Mouse (Mus musculus): ENCODE measurements at regions not wholly inside any gene's neighbourhood (a gene's known extent, or its start where the extent isn't known, plus 50 kb on each side); places are given as distances from the start of the nearest gene placed in this dataset.

GRCm38 (mm10) chr2:30731832-30732231, 71.6 kb downstream of the 1700001O22Rik start:
- H3K27ac ChIP-seq (ENCODE audit: insufficient read depth, low read depth, low read length) = no peak overlapping the region
- no peaks in the 10 kb centered on the region for H3K36me3 ChIP-seq (ENCODE audit: control insufficient read depth, insufficient read depth, low read length)
- DNase-seq = no peak
- H3K4me3 ChIP-seq (ENCODE audit: insufficient read depth, low read depth, low read length) = no peak overlapping the region
- TF ChIP-seq CTCF (conservative IDR thresholded peaks at IDR 0.05; ENCODE audit: insufficient read depth, insufficient read length, low read depth, low read length) (no peak), POLR2A (IDR thresholded peaks at IDR 0.05; ENCODE audit: low read depth, low read length) (no peak)
- H3K4me1 ChIP-seq (ENCODE audit: control insufficient read depth, insufficient read depth, low read length) = peaks cover 3% of the 10 kb centered on the region; the same call in 1 of the 2 replicates
- no peaks in the 10 kb centered on the region for H3K27me3 ChIP-seq (replicated peaks; ENCODE audit: control insufficient read depth, insufficient read depth, low read length)
- WGBS = 98% methylated on average over 5 of the region's 5 CpGs

GRCm38 (mm10) chr2:30727948-30728347, 75.5 kb downstream of the 1700001O22Rik start:
- WGBS = 82% methylated on average over 6 of the region's 6 CpGs

GRCm38 (mm10) chr2:30725601-30726489, 77.6 kb downstream of the 1700001O22Rik start:
- no peaks in the 10 kb centered on the region for H3K27me3 ChIP-seq (replicated peaks; ENCODE audit: control insufficient read depth, insufficient read depth, low read length)
- peak overlapping the region; percentile 9; the same call in 1 of the 2 replicates for H3K4me3 ChIP-seq (ENCODE audit: insufficient read depth, low read depth, low read length)
- H3K36me3 ChIP-seq (ENCODE audit: control insufficient read depth, insufficient read depth, low read length) = no peaks in the 10 kb centered on the region
- no peak for DNase-seq
- 24% methylated on average over 38 of the region's 38 CpGs for WGBS
- peaks cover 42% of the 10 kb centered on the region for H3K4me1 ChIP-seq (ENCODE audit: control insufficient read depth, insufficient read depth, low read length)
- TF ChIP-seq CTCF (conservative IDR thresholded peaks at IDR 0.05; ENCODE audit: insufficient read depth, insufficient read length, low read depth, low read length) (no peak), POLR2A (IDR thresholded peaks at IDR 0.05; ENCODE audit: low read depth, low read length) (no peak)
- H3K27ac ChIP-seq (ENCODE audit: insufficient read depth, low read depth, low read length) = peak overlapping the region; percentile 69

More at GRCm38 (mm10) chr2:30727948-30728347, 75.5 kb downstream of the 1700001O22Rik start:
- H3K36me3 ChIP-seq (ENCODE audit: control insufficient read depth, insufficient read depth, low read length) = no peaks in the 10 kb centered on the region
- no peaks in the 10 kb centered on the region for H3K27me3 ChIP-seq (replicated peaks; ENCODE audit: control insufficient read depth, insufficient read depth, low read length)
- H3K4me3 ChIP-seq (ENCODE audit: insufficient read depth, low read depth, low read length) = no peak overlapping the region
- no peak for DNase-seq
- H3K27ac ChIP-seq (ENCODE audit: insufficient read depth, low read depth, low read length) = no peak overlapping the region
- H3K4me1 ChIP-seq (ENCODE audit: control insufficient read depth, insufficient read depth, low read length) = peaks cover 23% of the 10 kb centered on the region
- TF ChIP-seq CTCF (conservative IDR thresholded peaks at IDR 0.05; ENCODE audit: insufficient read depth, insufficient read length, low read depth, low read length) (no peak), POLR2A (IDR thresholded peaks at IDR 0.05; ENCODE audit: low read depth, low read length) (no peak)

- WGBS = 39% methylated on average over 10 of the region's 10 CpGs
- Histone ChIP-seq H3K36me3 (ENCODE audit: control insufficient read depth, insufficient read depth, low read length) (no peaks in the 10 kb centered on the region), H3K4me3 (ENCODE audit: insufficient read depth, low read depth, low read length) (0 out of 2 replicates have a peak overlapping the region, but pooled peaks have one; percentile 9), H3K27me3 (replicated peaks; ENCODE audit: control insufficient read depth, insufficient read depth, low read length) (no peaks in the 10 kb centered on the region), H3K4me1 (ENCODE audit: control insufficient read depth, insufficient read depth, low read length) (peaks cover 48% of the 10 kb centered on the region), H3K27ac (ENCODE audit: insufficient read depth, low read depth, low read length) (peak overlapping the region; percentile 69)
- no peak for TF ChIP-seq POLR2A (IDR thresholded peaks at IDR 0.05; ENCODE audit: low read depth, low read length)
- no peak for TF ChIP-seq CTCF (conservative IDR thresholded peaks at IDR 0.05; ENCODE audit: insufficient read depth, insufficient read length, low read depth, low read length)
- DNase-seq = peak; percentile 92
Observed at GRCm38 (mm10) chr2:30725186-30725585, 78.3 kb downstream of the 1700001O22Rik start.

- H3K27me3 ChIP-seq (replicated peaks; ENCODE audit: control insufficient read depth, insufficient read depth, low read length) = no peaks in the 10 kb centered on the region
- DNase-seq = no peak
- peaks cover 53% of the 10 kb centered on the region for H3K4me1 ChIP-seq (ENCODE audit: control insufficient read depth, insufficient read depth, low read length)
- peak overlapping the region; percentile 20; the same call in 1 of the 2 replicates for H3K27ac ChIP-seq (ENCODE audit: insufficient read depth, low read depth, low read length)
- H3K36me3 ChIP-seq (ENCODE audit: control insufficient read depth, insufficient read depth, low read length) = no peaks in the 10 kb centered on the region
- TF ChIP-seq CTCF (conservative IDR thresholded peaks at IDR 0.05; ENCODE audit: insufficient read depth, insufficient read length, low read depth, low read length) (no peak), POLR2A (IDR thresholded peaks at IDR 0.05; ENCODE audit: low read depth, low read length) (no peak)
- no peak overlapping the region for H3K4me3 ChIP-seq (ENCODE audit: insufficient read depth, low read depth, low read length)
Observed at GRCm38 (mm10) chr2:30724521-30724920, 78.9 kb downstream of the 1700001O22Rik start.

- TF ChIP-seq POLR2A (IDR thresholded peaks at IDR 0.05; ENCODE audit: low read depth, low read length) (no peak), CTCF (conservative IDR thresholded peaks at IDR 0.05; ENCODE audit: insufficient read depth, insufficient read length, low read depth, low read length) (no peak)
- DNase-seq = peak; percentile 60
- 35% methylated on average over 10 of the region's 10 CpGs for WGBS
- H3K27ac ChIP-seq (ENCODE audit: insufficient read depth, low read depth, low read length) = peak overlapping the region; percentile 81
- no peaks in the 10 kb centered on the region for H3K36me3 ChIP-seq (ENCODE audit: control insufficient read depth, insufficient read depth, low read length)
- no peaks in the 10 kb centered on the region for H3K27me3 ChIP-seq (replicated peaks; ENCODE audit: control insufficient read depth, insufficient read depth, low read length)
- H3K4me3 ChIP-seq (ENCODE audit: insufficient read depth, low read depth, low read length) = no peak overlapping the region
- peaks cover 56% of the 10 kb centered on the region for H3K4me1 ChIP-seq (ENCODE audit: control insufficient read depth, insufficient read depth, low read length)
Observed at GRCm38 (mm10) chr2:30723059-30723587, 80.3 kb downstream of the 1700001O22Rik start.

Data from kidney, adult 2 months (tissue).